Mouse (Mus musculus): ENCODE results near the gene Myb. TPM values are rescaled to one million over a fixed set of nuclear protein-coding genes. Genes with fewer than 3 reads are reported as not detected.
"Not testable (repeated sequence)": the region's sequence is repeated elsewhere in the genome, so short reads cannot be mapped to it uniquely, and the experiment has no call there.

Myb gene
- total RNA-seq, 1 experiment from 2014 or later, result 463 TPM

DNA sequence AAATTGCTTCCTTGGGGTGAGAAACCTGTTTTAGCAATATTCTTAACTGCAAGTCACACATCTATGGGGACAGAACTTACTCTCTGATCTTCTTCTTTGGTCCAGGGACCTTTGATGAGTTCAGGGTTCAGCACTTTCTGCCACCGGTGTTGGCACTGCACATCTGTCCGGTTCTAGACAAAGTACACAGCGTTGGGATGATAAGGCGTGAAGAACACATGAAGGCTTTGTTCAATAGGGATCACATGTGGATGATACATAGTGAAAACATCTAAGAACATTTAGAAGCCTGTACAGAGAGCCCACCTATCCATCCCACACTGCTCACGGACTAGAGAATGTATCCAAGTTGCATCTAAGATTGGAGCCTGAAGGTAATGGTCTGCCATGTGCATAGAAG is 8.0 kb downstream of the Myb start:
- ATAC-seq (replicated peaks in 1 of 2; ENCODE audit: insufficient read depth in 1 of 2, low FRiP score in 2 of 2, low TSS enrichment in 1 of 2, low read depth in 1 of 2, poor library complexity in 2 of 2, severe bottlenecking in 2 of 2), result peak in 1 of 2 experiments; percentile 37; a peak in 1 of 4 replicates

- no peak for ATAC-seq (replicated peaks in 1 of 2; ENCODE audit: insufficient read depth in 1 of 2, low FRiP score in 2 of 2, low TSS enrichment in 1 of 2, low read depth in 1 of 2, poor library complexity in 2 of 2, severe bottlenecking in 2 of 2)
These were observed 9.5 kb downstream of the Myb start for GRCm38 (mm10) chr10:21151320-21151719.

DNA sequence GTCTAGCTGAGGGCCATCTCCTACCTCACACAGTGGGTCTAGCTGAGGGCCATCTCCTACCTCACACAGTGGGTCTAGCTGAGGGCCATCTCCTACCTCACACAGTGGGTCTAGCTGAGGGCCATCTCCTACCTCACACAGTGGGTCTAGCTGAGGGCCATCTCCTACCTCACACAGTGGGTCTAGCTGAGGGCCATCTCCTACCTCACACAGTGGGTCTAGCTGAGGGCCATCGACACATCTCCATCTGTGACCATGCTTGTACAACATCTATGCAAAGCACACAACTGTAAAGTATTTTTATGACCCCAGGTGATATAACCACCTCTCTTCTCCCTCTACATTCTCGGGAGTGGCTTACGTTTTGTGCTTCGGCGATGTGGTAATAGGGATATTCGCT is 10.8 kb downstream of the Myb start:
- ATAC-seq (replicated peaks in 1 of 2; ENCODE audit: insufficient read depth in 1 of 2, low FRiP score in 2 of 2, low TSS enrichment in 1 of 2, low read depth in 1 of 2, poor library complexity in 2 of 2, severe bottlenecking in 2 of 2), result not testable (repeated sequence)

DNA sequence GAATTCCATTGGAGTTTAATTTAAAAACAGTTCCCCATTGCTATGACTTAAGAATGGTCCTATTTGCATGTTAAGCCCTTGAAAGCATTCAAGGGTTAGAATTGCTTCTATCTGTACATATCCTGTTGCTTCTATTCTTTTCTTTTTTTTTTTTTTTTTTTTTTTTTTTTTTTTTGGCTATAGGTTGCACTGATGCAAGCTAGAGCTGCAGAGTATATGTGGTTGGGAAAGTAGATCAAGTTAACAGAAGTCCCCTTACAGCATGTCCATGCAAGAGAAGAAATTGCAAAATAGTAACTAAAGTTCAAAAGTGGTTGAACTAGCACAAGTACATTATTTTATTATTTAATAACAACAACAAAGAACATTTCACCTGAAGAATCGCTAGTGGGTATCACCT is 14.1 kb downstream of the Myb start:
- ATAC-seq (replicated peaks in 1 of 2; ENCODE audit: insufficient read depth in 1 of 2, low FRiP score in 2 of 2, low TSS enrichment in 1 of 2, low read depth in 1 of 2, poor library complexity in 2 of 2, severe bottlenecking in 2 of 2), result peak in 1 of 2 experiments; percentile 26; a peak in 1 of 4 replicates

DNA sequence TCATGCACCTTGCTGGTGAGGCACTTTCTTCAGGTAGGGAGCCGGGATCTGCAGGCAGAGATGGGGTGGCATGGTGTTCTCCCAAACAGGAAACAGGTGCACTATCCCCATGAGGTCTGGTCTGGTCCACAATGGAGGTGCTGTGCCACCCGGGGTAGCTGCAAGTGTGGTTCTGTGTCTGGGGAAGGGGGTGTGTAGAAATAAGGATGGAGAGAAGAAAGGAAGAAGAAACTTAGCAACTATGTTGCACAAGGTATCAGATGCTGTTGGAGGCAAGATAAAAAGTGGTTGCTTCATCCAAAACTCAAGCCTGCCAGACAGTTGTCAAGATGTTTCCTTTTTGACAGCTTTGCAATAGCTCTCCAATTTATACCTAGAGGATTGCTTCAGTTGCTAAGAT is 14.5 kb downstream of the Myb start:
- ATAC-seq (replicated peaks in 1 of 2; ENCODE audit: insufficient read depth in 1 of 2, low FRiP score in 2 of 2, low TSS enrichment in 1 of 2, low read depth in 1 of 2, poor library complexity in 2 of 2, severe bottlenecking in 2 of 2), result peak in 1 of 2 experiments; percentile 29; a peak in 1 of 4 replicates

DNA sequence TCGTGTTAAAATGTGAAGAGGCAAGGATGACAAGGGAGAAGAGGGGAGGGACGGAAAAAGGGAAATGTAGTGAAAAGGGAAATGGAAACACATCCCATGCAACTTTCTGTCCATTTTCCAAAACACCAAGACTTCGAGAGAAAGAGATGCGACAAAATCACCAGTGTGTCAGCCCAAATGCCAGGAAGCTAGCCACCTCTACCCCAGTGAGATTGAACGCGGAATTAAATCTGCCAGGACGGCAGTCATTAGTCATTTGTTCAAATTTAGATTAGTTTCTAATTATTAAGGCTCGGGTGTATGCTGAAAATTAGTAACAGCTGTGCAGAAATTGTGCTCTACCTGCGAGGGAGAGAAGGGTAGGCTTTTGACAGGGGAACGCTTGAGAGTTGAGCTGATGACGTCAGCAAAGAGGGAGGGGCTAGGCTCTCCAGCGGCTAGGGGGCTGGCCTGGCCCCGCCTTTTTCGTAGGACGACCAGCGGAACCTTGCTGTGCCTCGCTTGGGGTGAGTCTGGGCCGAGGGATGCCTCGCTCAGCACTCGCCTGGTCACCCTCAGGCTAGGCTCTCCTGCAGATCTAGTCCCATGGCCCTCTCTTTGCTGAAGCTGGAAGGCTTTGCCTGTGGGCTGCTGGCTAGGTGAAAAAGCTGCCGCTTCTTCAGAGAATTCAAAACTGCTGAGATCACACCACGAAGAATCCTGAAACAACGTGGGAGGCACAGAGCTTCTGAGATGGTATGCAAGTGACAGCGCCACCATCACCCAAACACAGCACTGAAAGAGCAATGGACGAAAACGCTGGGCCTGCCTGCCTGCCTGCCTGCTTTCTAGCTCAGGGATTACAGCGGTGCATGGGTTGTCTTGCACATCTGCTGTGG is 15.9 kb downstream of the Myb start:
- ATAC-seq (replicated peaks in 1 of 2; ENCODE audit: insufficient read depth in 1 of 2, low FRiP score in 2 of 2, low TSS enrichment in 1 of 2, low read depth in 1 of 2, poor library complexity in 2 of 2, severe bottlenecking in 2 of 2), result peak; percentile 24 to 63; a peak in 3 of 4 replicates

DNA sequence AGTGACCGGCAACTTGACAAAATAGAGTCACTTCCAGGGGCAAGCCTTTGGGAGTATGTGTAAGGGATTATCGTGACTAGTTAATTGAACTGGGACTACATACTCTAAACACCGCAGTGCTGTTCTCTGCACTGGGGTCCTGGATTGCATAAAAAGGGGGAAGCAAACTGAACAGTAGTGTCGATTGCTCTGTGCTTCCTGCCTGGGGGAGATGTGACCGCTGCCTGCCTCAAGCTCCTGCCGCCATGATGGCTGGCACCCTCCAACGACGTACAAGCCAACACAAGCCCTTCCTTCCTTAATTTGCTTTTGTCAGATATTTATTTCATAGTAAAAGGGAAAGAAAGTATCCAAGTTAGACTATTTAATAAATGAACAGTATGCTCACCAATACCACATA is 25.5 kb downstream of the Myb start:
- ATAC-seq (replicated peaks in 1 of 2; ENCODE audit: insufficient read depth in 1 of 2, low FRiP score in 2 of 2, low TSS enrichment in 1 of 2, low read depth in 1 of 2, poor library complexity in 2 of 2, severe bottlenecking in 2 of 2), result peak in 1 of 2 experiments; percentile 52; a peak in 2 of 4 replicates

DNA sequence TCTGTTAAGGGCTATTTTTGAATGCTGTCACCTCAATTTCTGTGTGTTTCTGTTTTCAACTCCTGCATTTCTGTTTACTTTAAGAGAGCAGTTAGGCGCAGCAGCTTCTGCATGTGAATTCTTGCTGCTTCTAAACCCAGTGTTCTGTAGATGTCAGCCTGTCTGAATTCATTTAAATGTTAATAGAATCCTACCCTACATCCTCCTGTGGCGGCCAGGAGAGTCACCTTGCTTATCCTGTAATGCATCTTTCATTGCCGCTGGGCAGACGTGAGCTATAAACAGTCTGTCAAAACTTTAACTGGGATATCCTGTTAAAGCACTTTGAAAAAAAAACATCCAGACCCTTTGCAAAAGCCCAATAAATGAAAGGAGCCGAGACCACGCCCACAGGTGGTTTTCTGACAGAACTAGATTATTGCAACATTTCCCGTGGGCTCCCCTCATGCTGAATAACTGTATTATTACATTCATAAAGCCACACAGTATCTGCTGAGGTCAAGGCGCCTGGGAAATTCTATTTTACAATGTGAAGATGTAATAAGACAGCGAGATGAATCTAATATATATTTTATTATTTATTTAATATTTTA is 29.8 kb downstream of the Myb start:
- peak; percentile 34 to 51; a peak in 3 of 4 replicates for ATAC-seq (replicated peaks in 1 of 2; ENCODE audit: insufficient read depth in 1 of 2, low FRiP score in 2 of 2, low TSS enrichment in 1 of 2, low read depth in 1 of 2, poor library complexity in 2 of 2, severe bottlenecking in 2 of 2)

GRCm38 (mm10) chr10:21128086-21128611 is 32.6 kb downstream of the Myb start:
- no peak for ATAC-seq (replicated peaks in 1 of 2; ENCODE audit: insufficient read depth in 1 of 2, low FRiP score in 2 of 2, low TSS enrichment in 1 of 2, low read depth in 1 of 2, poor library complexity in 2 of 2, severe bottlenecking in 2 of 2)

GRCm38 (mm10) chr10:21118341-21118740 is 42.4 kb downstream of the Myb start:
- ATAC-seq (replicated peaks in 1 of 2; ENCODE audit: insufficient read depth in 1 of 2, low FRiP score in 2 of 2, low TSS enrichment in 1 of 2, low read depth in 1 of 2, poor library complexity in 2 of 2, severe bottlenecking in 2 of 2), result peak in 1 of 2 experiments; percentile 40; a peak in 2 of 4 replicates

- ATAC-seq (replicated peaks in 1 of 2; ENCODE audit: insufficient read depth in 1 of 2, low FRiP score in 2 of 2, low TSS enrichment in 1 of 2, low read depth in 1 of 2, poor library complexity in 2 of 2, severe bottlenecking in 2 of 2), result no peak
These were observed 46.3 kb downstream of the Myb start for GRCm38 (mm10) chr10:21114459-21114858.

DNA sequence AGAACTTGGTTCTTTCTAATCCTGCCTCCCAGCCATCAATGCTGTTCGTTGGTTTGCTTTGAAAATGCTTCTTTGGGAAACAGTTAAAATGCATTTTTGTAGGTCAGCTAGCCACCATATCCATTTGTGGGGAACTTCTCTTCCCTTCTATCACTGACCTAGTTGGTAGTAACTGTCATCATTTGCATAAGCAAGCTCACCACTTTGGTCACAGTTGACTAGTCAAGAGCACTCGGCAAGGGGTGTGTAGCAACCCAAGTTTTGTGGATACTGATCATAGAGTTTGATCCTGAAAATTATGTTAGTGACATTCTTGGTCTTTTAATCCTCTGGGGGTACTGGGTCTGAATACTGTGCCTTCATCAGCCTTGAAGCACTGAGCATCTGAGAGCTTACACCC is 48.1 kb downstream of the Myb start:
- ATAC-seq (replicated peaks in 1 of 2; ENCODE audit: insufficient read depth in 1 of 2, low FRiP score in 2 of 2, low TSS enrichment in 1 of 2, low read depth in 1 of 2, poor library complexity in 2 of 2, severe bottlenecking in 2 of 2), result no peak

GRCm38 (mm10) chr10:21109337-21110056 is 51.3 kb downstream of the Myb start:
- ATAC-seq (replicated peaks in 1 of 2; ENCODE audit: insufficient read depth in 1 of 2, low FRiP score in 2 of 2, low TSS enrichment in 1 of 2, low read depth in 1 of 2, poor library complexity in 2 of 2, severe bottlenecking in 2 of 2), result no peak

- no peak for ATAC-seq (replicated peaks in 1 of 2; ENCODE audit: insufficient read depth in 1 of 2, low FRiP score in 2 of 2, low TSS enrichment in 1 of 2, low read depth in 1 of 2, poor library complexity in 2 of 2, severe bottlenecking in 2 of 2)
These were observed 52.0 kb downstream of the Myb start for GRCm38 (mm10) chr10:21108796-21109195.

DNA sequence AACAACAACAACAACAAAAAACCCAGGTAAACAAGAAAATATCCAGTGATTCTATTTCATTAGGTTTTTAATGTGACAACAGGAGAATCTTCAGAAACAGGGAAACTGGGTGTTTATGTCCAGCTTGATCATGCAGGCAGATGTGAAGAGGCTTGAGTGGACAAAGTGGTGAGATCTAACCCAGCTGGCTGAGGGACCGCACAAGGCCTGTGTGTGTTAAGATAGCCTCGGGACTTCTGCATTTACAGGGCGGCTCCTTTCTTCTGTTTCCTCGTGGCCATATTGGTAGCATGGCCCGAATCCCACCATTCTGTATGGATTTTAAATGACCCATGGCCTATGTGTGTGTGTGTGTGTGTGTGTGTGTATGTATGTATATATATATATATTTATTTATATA is 52.6 kb downstream of the Myb start:
- no peak for ATAC-seq (replicated peaks in 1 of 2; ENCODE audit: insufficient read depth in 1 of 2, low FRiP score in 2 of 2, low TSS enrichment in 1 of 2, low read depth in 1 of 2, poor library complexity in 2 of 2, severe bottlenecking in 2 of 2)

- no peak for ATAC-seq (replicated peaks in 1 of 2; ENCODE audit: insufficient read depth in 1 of 2, low FRiP score in 2 of 2, low TSS enrichment in 1 of 2, low read depth in 1 of 2, poor library complexity in 2 of 2, severe bottlenecking in 2 of 2)
These were observed 55.6 kb downstream of the Myb start for GRCm38 (mm10) chr10:21105206-21105605.

- ATAC-seq (replicated peaks in 1 of 2; ENCODE audit: insufficient read depth in 1 of 2, low FRiP score in 2 of 2, low TSS enrichment in 1 of 2, low read depth in 1 of 2, poor library complexity in 2 of 2, severe bottlenecking in 2 of 2), result no peak
These were observed 58.1 kb downstream of the Myb start for GRCm38 (mm10) chr10:21102689-21103088.

DNA sequence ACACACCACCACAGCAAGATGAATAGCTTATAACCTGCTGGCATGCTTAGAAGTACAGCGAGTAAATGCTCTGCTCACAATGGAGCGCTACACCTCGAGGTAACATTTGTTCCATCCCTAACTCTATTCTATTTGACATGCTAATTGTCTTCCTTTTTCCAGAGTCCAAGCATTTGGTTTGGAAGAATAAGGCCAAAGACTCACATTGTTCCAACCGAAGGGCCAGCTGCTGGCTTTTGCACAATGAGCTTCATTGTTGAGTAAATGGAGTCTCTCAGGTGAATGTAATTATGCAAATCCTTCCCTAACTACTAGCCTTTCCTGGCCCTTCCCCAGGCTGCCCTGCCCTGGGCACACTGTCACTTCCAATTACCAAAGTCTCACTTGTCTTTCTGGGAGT is 58.8 kb downstream of the Myb start:
- ATAC-seq (replicated peaks in 1 of 2; ENCODE audit: insufficient read depth in 1 of 2, low FRiP score in 2 of 2, low TSS enrichment in 1 of 2, low read depth in 1 of 2, poor library complexity in 2 of 2, severe bottlenecking in 2 of 2), result no peak
